Mouse (Mus musculus): Measurements from ENCODE around the gene Olfr1053.
"Not testable (repeated sequence)": the region's sequence is repeated elsewhere in the genome, so short reads cannot be mapped to it uniquely, and the experiment has no call there.

Olfr1053 gene

GRCm38 (mm10) chr2:86315184-86315583 lies at the start of gene Olfr1053:
TSS of gene Olfr1053 (minus strand) at chr2:86315284.
- CTCF ChIA-PET, result no interaction called here

DNA sequence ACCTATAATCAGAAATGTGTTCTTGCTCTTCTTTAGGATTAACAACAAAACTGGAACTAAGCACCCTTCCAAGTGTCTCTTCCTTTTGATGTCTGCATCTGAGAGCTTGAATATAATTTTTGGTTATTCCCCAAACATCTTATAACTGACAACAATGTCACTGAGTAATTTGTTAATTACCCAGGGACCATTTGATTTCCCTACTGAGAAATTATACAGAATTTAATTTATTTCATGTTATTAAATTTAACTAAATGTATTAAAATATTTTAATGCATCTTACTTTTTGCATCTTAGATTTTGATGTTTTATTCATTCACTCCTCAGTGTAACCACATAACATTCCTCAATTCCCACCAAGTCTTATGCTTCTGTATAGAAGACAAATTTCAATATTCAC lies 47.3 kb upstream of the Olfr1053 start, which contains the start of gene Olfr1056:
Olfr1056 (minus strand) TSS at position 101 of the 400 bp plus-strand sequence.
- CTCF ChIA-PET, result no interaction called here

- CTCF ChIA-PET, result interaction anchor here (0.7 kb wide), 1 partner anchor 274 kb away, joined by 3 read pairs; no protein-coding TSS in a partner anchor
Measured at GRCm38 (mm10) chr2:86351751-86352150, 36.7 kb upstream of the Olfr1053 start.

- CTCF ChIA-PET, result interaction anchor here (0.7 kb wide), 1 partner anchor 1391 kb away, joined by 5 read pairs; no protein-coding TSS in a partner anchor
Measured at GRCm38 (mm10) chr2:86350184-86350583, 35.1 kb upstream of the Olfr1053 start, which contains the start of gene Olfr1055. TSS of gene Olfr1055 (minus strand) at chr2:86350284.

GRCm38 (mm10) chr2:86335333-86335732 lies 20.2 kb upstream of the Olfr1053 start, which contains the start of gene Olfr1054:
TSS of gene Olfr1054 (minus strand) at chr2:86335433.
- CTCF ChIA-PET, result no interaction called here

- CTCF ChIA-PET, result no interaction called here
Measured at GRCm38 (mm10) chr2:86292155-86292554, 22.9 kb downstream of the Olfr1053 start, which contains the start of gene Olfr1052. TSS of gene Olfr1052 (plus strand) at chr2:86292455.

GRCm38 (mm10) chr2:86278988-86279387 lies 36.1 kb downstream of the Olfr1053 start, which contains the start of gene Olfr1051:
TSS of gene Olfr1051 (minus strand) at chr2:86279088.
- CTCF ChIA-PET, result not testable (repeated sequence)
